ENCODE assay signal across 12 mouse cellular contexts in the genomic region with DNA sequence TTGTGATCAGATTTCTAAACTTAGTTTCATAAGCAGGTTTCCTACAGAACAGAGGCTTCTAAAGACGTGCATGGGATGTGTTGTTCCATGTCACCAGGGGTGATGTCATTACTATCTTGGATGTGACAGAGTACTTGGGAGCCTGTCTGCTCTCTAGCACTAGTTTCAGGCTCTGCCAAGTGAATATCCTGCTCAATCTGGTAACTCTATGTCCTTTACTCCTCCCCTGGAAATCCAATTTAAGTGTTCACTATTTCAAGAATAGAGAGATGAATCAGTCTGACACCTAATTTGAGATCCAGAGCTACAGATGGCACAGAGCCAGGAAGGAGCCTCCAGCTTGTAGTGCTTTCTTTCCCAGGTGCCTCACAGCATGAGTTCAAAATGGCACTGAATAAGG. TPM values are rescaled to one million over a fixed set of nuclear protein-coding genes. Genes with fewer than 3 reads are reported as not detected.
DNase-seq lines count a peak whose midpoint lies in the region; ATAC-seq and TF ChIP-seq lines count a peak whose summit lies in the region.
"Had no signal": no experiment of that assay in that cellular context is flagged by ENCODE, and none has a peak within 500 bp of the region (broad histone marks: within the 10 kb centered on the region; RNA-seq: fewer than 3 reads in every experiment).

No protein-coding gene starts in this region.

- TF ChIP-seq POLR2A in thymus, adult 2 months (IDR thresholded peaks at IDR 0.05; ENCODE audit: control insufficient read depth, extremely low read depth, insufficient read depth, low read length, poor library complexity) = no peak

- peak; percentile 60 for DNase-seq in heart, adult 8-10 months (ENCODE audit: low spot score)
- no peak for DNase-seq in heart, adult 11 months
- DNase-seq in cerebellum, adult 9-11 months = peak; percentile 62
- peak; percentile 66 to 75 for DNase-seq in right cerebral cortex, adult 2 months (ENCODE audit: low spot score in 2 of 2)
- no peak for DNase-seq in thymus, adult 2 months
- DNase-seq: retina, postnatal 1 day had no signal

- no peak overlapping the region for H3K4me2 ChIP-seq in heart, embryonic 11.5 days
- no peak overlapping the region for H3K4me2 ChIP-seq in kidney, embryonic 16.5 days (replicated peaks; ENCODE audit: low read depth, low read length)
- H3K4me2 ChIP-seq: midbrain, embryonic 15.5 days had no signal

- H3K4me1 ChIP-seq in heart, embryonic 11.5 days (ENCODE audit: control insufficient read depth, insufficient read depth, low read length) = no peaks in the 10 kb centered on the region
- H3K4me1 ChIP-seq in kidney, embryonic 16.5 days (ENCODE audit: insufficient read depth, low read length) = no peaks in the 10 kb centered on the region
- H3K4me1 ChIP-seq in thymus, adult 2 months (replicated peaks; ENCODE audit: control insufficient read depth, insufficient read depth, low read length) = no peaks in the 10 kb centered on the region
- H3K4me1 ChIP-seq: midbrain, embryonic 15.5 days had no signal

- peaks cover 8% of the 10 kb centered on the region; the same call in 1 of the 2 replicates for H3K36me3 ChIP-seq in heart, embryonic 11.5 days (ENCODE audit: control insufficient read depth, insufficient read depth, low read length)
- peaks cover 16% of the 10 kb centered on the region for H3K36me3 ChIP-seq in kidney, embryonic 16.5 days (ENCODE audit: insufficient read depth, low read length)
- H3K36me3 ChIP-seq in thymus, adult 2 months (ENCODE audit: control insufficient read depth, insufficient read depth, low read length) = peaks cover 53% of the 10 kb centered on the region

- WGBS in heart, embryonic 11.5 days (ENCODE audit: insufficient replicate concordance) = 32% methylated on average over 1 of the region's 1 CpGs
- WGBS in kidney, embryonic 16.5 days = 76% methylated on average over 1 of the region's 1 CpGs
- WGBS in thymus, adult 2 months = 91% methylated on average over 1 of the region's 1 CpGs

- no peak for TF ChIP-seq CTCF in thymus, adult 2 months (IDR thresholded peaks at IDR 0.05; ENCODE audit: borderline replicate concordance, control insufficient read depth, extremely low read depth, insufficient read depth, low read length, poor library complexity)

- H3K27ac ChIP-seq in heart, embryonic 11.5 days (ENCODE audit: low read depth, low read length) = peak overlapping the region; percentile 15; the same call in 1 of the 2 replicates
- H3K27ac ChIP-seq in kidney, embryonic 16.5 days (ENCODE audit: low read length) = no peak overlapping the region
- H3K27ac ChIP-seq in thymus, adult 2 months (ENCODE audit: control insufficient read depth, insufficient read depth, low read length) = no peak overlapping the region
- H3K27ac ChIP-seq: layer of hippocampus, adult 2 months; midbrain, embryonic 15.5 days had no signal

- no peaks in the 10 kb centered on the region for H3K9me3 ChIP-seq in heart, embryonic 11.5 days (replicated peaks; ENCODE audit: control insufficient read depth, low read length)
- H3K9me3 ChIP-seq in kidney, embryonic 16.5 days (ENCODE audit: low read length) = no peaks in the 10 kb centered on the region
- H3K9me3 ChIP-seq: midbrain, embryonic 15.5 days had no signal

- H3K4me3 ChIP-seq in heart, embryonic 11.5 days (ENCODE audit: low read depth, low read length) = no peak overlapping the region
- H3K4me3 ChIP-seq in kidney, embryonic 16.5 days (ENCODE audit: low read length) = no peak overlapping the region
- H3K4me3 ChIP-seq in thymus, adult 2 months (ENCODE audit: control insufficient read depth, insufficient read depth, low read length) = no peak overlapping the region
- H3K4me3 ChIP-seq: layer of hippocampus, adult 2 months; midbrain, embryonic 15.5 days had no signal

- ATAC-seq in heart, embryonic 11.5 days (replicated peaks; ENCODE audit: insufficient number of reproducible peaks, low FRiP score, low TSS enrichment) = no peak
- ATAC-seq in kidney, embryonic 16.5 days (ENCODE audit: low FRiP score, low TSS enrichment) = no peak
- ATAC-seq in megakaryocyte-erythroid progenitor cell, adult 5-6 weeks (replicated peaks; ENCODE audit: low FRiP score, low TSS enrichment, poor library complexity, severe bottlenecking) = no peak
- ATAC-seq: activated CD4-positive, CD25-positive, alpha-beta regulatory T cell, adult 4 months; midbrain, embryonic 15.5 days had no signal

- H3K27me3 ChIP-seq in heart, embryonic 11.5 days (ENCODE audit: control insufficient read depth, insufficient read depth, low read length) = no peaks in the 10 kb centered on the region
- no peaks in the 10 kb centered on the region for H3K27me3 ChIP-seq in kidney, embryonic 16.5 days (ENCODE audit: insufficient read depth, low read length)
- H3K27me3 ChIP-seq in thymus, adult 2 months (ENCODE audit: control insufficient read depth, insufficient read depth, low read length) = no peaks in the 10 kb centered on the region
- H3K27me3 ChIP-seq: midbrain, embryonic 15.5 days had no signal

- no peak overlapping the region for H3K9ac ChIP-seq in heart, embryonic 11.5 days (ENCODE audit: low read depth, low read length)
- no peak overlapping the region for H3K9ac ChIP-seq in kidney, embryonic 16.5 days (replicated peaks; ENCODE audit: low read length)
- H3K9ac ChIP-seq: midbrain, embryonic 15.5 days had no signal

RNA-seq across cellular contexts. Expression of gene Kctd5, which starts 35.6 kb away (rescaled TPM):
- total RNA-seq in heart, adult 8-10 months (2022) = 1 to 10 TPM; 6.8 to 8.6 (median 7.9) TPM
- polyA plus RNA-seq in heart, embryonic 11.5 days (2014; fragmentation: Nextera tagmentation; extraction: Ambion mirVana) = 39.9 and 42.7 TPM in 2 replicates
- 63.3 and 68.0 TPM in 2 replicates for polyA plus RNA-seq in kidney, embryonic 16.5 days (2015; fragmentation: Nextera tagmentation; extraction: Ambion mirVana)
- 38.9 and 44.6 TPM in 2 replicates for polyA plus RNA-seq in thymus, adult 2 months (2012; rRNA removed)
- 17.1 and 24.2 TPM in 2 replicates for total RNA-seq in megakaryocyte-erythroid progenitor cell, adult 5-6 weeks (2014; fragmentation: Nextera tagmentation)
- 20.9 and 21.9 TPM in 2 replicates for total RNA-seq in megakaryocyte-erythroid progenitor cell, adult 5-6 weeks (2017)

RNA-seq across cellular contexts. Expression of gene Pdpk1, which starts 41.8 kb away (rescaled TPM):
- total RNA-seq in heart, adult 8-10 months (2022) = 10 to 100 TPM; 38.3 to 46.0 (median 45.0) TPM
- polyA plus RNA-seq in heart, embryonic 11.5 days (2014; fragmentation: Nextera tagmentation; extraction: Ambion mirVana) = 45.2 and 45.9 TPM in 2 replicates
- polyA plus RNA-seq in kidney, embryonic 16.5 days (2015; fragmentation: Nextera tagmentation; extraction: Ambion mirVana) = 34.9 and 37.6 TPM in 2 replicates
- polyA plus RNA-seq in thymus, adult 2 months (2012; rRNA removed) = 56.6 and 57.8 TPM in 2 replicates
- 47.0 and 48.0 TPM in 2 replicates for total RNA-seq in megakaryocyte-erythroid progenitor cell, adult 5-6 weeks (2014; fragmentation: Nextera tagmentation)
- total RNA-seq in megakaryocyte-erythroid progenitor cell, adult 5-6 weeks (2017) = 34.4 and 37.7 TPM in 2 replicates

RNA-seq across cellular contexts. Expression of gene Amdhd2, which starts 54.7 kb away (rescaled TPM):
- total RNA-seq in heart, adult 8-10 months (2022) = 10 to 100 TPM in 3 of 4 experiments, 1 to 10 TPM in 1; 9.4 to 12.4 (median 10.8) TPM
- 28.3 and 31.0 TPM in 2 replicates for polyA plus RNA-seq in heart, embryonic 11.5 days (2014; fragmentation: Nextera tagmentation; extraction: Ambion mirVana)
- 42.1 and 45.6 TPM in 2 replicates for polyA plus RNA-seq in kidney, embryonic 16.5 days (2015; fragmentation: Nextera tagmentation; extraction: Ambion mirVana)
- polyA plus RNA-seq in thymus, adult 2 months (2012; rRNA removed) = 48.2 and 57.6 TPM in 2 replicates
- total RNA-seq in megakaryocyte-erythroid progenitor cell, adult 5-6 weeks (2014; fragmentation: Nextera tagmentation) = 50.8 and 51.8 TPM in 2 replicates
- total RNA-seq in megakaryocyte-erythroid progenitor cell, adult 5-6 weeks (2017) = 13.1 and 19.8 TPM in 2 replicates

Comparison
In these comparisons a context has a peak if more than half of its experiments do, and no peak if none do; other contexts are left out.
1. DNase-seq: peak in heart, adult 8-10 months (single experiment), cerebellum, adult 9-11 months (single experiment) and right cerebral cortex, adult 2 months (2 of 2); none in heart, adult 11 months (single experiment) and thymus, adult 2 months (single experiment).